Mouse (Mus musculus) adrenal gland, adult 8-10 months (tissue): ENCODE data around the gene Prl2a1. TPM values are rescaled to one million over a fixed set of nuclear protein-coding genes. Genes with fewer than 3 reads are reported as not detected.
"Not testable (repeated sequence)": the region's sequence is repeated elsewhere in the genome, so short reads cannot be mapped to it uniquely, and the experiment has no call there.

Experiments
- DNase-seq: peaks from one replicate; pipeline ENCODE4 v3.0.0; 2022
- total RNA-seq, 4 experiments: library from RNA; stranded (reverse); gene quantifications; 2 replicates each; pipeline ENCODE4 v1.2.4; 2022

The Prl2a1 gene
- total RNA-seq = not detected

DNA sequence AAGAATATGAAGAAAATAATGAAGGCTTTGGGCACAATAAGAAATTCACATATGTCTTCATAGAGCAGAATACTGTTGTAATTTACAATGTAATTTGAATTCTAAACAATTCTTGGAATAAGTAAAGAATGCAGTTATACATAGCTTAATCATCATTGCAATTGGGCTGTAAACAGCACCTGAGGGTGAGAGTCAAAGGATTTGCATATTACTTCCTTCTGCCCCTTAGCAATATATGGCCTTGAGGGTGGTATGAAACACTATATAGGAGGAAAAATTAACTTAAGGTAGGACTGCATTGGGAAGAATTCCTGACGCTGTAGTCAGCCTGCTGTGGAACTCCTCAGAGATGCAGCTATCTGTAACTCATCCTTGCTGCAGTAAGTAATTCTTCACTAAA is at the start of gene Prl2a1:
Gene Prl2a1, plus strand, starts transcription at position 301 of the 400 bp plus-strand sequence.
- no peak for DNase-seq

- not testable (repeated sequence) for DNase-seq
Measured at GRCm38 (mm10) chr13:27780704-27781103, 20.8 kb upstream of the Prl2a1 start, which contains the start of gene Prl7c1. Gene Prl7c1 (minus strand): TSS chr13:27780804.

DNA sequence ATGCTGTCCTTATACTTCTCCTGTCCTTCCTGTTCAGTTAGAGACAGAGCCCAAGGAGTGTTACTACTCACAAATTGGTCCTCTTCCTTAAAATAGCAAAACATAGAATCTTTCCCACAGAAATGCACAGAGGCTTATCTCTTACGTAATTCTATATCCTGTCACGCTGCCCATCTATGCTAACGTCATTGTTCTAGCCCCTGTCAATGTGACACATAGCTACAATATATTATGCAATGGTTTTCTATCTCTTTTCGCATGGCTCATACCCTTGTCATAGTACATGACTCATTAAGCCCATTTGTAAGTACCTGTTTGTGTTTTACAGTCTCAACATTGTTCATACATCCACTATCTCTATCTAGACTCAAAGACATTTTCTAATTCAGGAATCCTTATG is 2.2 kb upstream of the Prl2a1 start:
- DNase-seq = no peak

DNA sequence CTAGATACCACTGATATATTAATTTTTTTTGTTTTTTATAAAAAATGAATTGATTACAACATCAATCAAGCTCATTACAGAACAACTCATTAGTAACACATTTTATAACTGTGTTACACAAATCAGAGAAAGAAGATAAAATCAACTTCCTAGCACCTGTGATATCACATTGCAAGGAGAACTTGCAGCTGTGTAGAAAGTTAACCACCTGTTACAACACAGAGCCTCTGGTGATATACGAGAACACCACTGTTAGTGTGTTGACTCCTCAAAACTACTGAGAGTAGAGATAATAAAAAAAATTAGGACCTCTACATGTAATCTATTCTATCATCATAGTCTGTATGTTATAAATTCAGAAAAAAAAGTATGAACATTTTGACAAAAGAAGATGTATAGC is 1.3 kb downstream of the Prl2a1 start:
- DNase-seq = no peak

- DNase-seq = no peak
Measured at GRCm38 (mm10) chr13:27849042-27849441, 47.6 kb downstream of the Prl2a1 start, which contains the start of gene Prl2c1. Gene Prl2c1 (plus strand): TSS chr13:27849342.

Other genes with a start within 250 kb of the Prl2a1 start
- gene Prl8a9, start 237.0 kb upstream of the Prl2a1 start, total RNA-seq = not detected
- gene Prl8a1, start 219.5 kb upstream of the Prl2a1 start, total RNA-seq = not detected
- gene Prl7b1, start 191.1 kb upstream of the Prl2a1 start, total RNA-seq = not detected
- not detected for gene Prl7a1, start 159.2 kb upstream of the Prl2a1 start, total RNA-seq
- not detected for gene Prl7a2, start 133.6 kb upstream of the Prl2a1 start, total RNA-seq
- not detected for gene Prl7d1, start 84.9 kb upstream of the Prl2a1 start, total RNA-seq
- not detected for gene Prl7c1, start 20.9 kb upstream of the Prl2a1 start, total RNA-seq
- gene Prl2c1, start 47.7 kb downstream of the Prl2a1 start, total RNA-seq = not detected
- not detected for gene Prl4a1, start 214.6 kb downstream of the Prl2a1 start, total RNA-seq